Mouse (Mus musculus): Measurements from ENCODE around the gene Foxred2. TPM values are rescaled to one million over a fixed set of nuclear protein-coding genes. Genes with fewer than 3 reads are reported as not detected.
A peak's percentile ranks its signal among the peaks of the same experiment; 100 is the strongest.

Gene Foxred2
- polyA plus RNA-seq (2014; fragmentation: Nextera tagmentation; extraction: Ambion mirVana), result 4.1 and 5.7 TPM in 2 replicates

DNA sequence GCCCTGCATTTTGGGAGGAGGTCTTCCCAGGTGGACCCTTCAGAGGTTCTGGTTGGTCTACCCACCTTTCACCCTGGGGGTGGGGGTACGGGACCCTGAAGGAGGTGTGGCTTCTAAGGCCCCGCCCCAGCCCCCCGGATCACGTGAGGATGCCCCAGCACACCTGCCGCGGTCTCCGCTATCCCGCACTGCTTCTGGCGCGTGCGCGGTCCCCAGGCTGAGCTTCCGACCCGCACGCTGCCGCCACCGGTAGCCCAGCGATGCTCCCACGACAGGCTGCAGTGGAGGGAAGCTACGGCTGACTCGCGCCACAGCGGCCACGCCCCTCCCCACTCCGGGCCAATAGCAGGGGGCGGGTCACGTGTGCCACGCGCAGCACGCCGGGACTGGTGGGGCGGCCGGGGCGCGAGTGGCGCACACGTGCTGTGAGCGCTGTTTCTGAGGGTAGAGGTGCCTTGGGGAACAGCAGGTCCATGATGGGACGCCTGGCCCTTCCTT lies at the start of gene Foxred2:
Gene Foxred2, minus strand, starts transcription at position 319 of the 498 bp plus-strand sequence.
- H3K36me3 ChIP-seq (ENCODE audit: control insufficient read depth, insufficient read depth, low read length), result peaks cover 26% of the 10 kb centered on the region
- ATAC-seq (ENCODE audit: insufficient read depth, low FRiP score, low TSS enrichment), result peak; percentile 87
- under 1% methylated on average over 38 of the region's 39 CpGs for WGBS

DNA sequence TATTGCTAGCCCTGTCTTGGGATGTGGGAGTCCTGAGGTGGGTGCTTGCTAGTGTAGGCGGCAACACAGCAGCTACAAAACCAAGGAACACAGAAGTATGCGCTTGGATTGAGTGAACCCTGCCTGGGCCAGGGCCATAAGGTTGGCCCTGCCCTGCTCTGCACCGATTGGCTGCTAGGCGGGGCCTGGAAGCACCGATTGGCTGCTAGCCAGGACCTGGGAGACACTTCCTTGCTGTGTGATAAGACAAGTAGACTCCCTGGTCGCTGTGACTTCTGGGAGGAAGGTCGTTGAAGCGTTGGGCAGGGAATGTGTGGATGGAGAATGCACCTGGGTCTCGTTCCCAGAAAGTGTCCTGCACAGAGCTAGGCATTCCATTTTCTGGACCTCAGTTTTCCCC lies 47.4 kb upstream of the Foxred2 start:
- Histone ChIP-seq H3K9ac (ENCODE audit: low read length) (no peak overlapping the region), H3K9me3 (ENCODE audit: control insufficient read depth, low read length) (no peaks in the 10 kb centered on the region), H3K4me1 (ENCODE audit: control insufficient read depth, insufficient read depth, low read length) (no peaks in the 10 kb centered on the region), H3K4me3 (ENCODE audit: low read depth, low read length) (no peak overlapping the region), H3K27ac (ENCODE audit: low read depth, low read length) (no peak overlapping the region), H3K27me3 (ENCODE audit: control insufficient read depth, insufficient read depth, low read length) (no peaks in the 10 kb centered on the region), H3K36me3 (ENCODE audit: control insufficient read depth, insufficient read depth, low read length) (no peaks in the 10 kb centered on the region), H3K4me2 (ENCODE audit: low read depth) (no peak overlapping the region)
- 47% methylated on average over 9 of the region's 9 CpGs for WGBS
- DNase-seq (ENCODE audit: low spot score), result no peak
- no peak for ATAC-seq (ENCODE audit: insufficient read depth, low FRiP score, low TSS enrichment)

More for the DNA sequence above, at the start of gene Foxred2:
- H3K9ac ChIP-seq (ENCODE audit: low read length), result peak within 1 kb of the TSS; percentile 53
- peaks cover 9% of the 10 kb centered on the region for H3K4me1 ChIP-seq (ENCODE audit: control insufficient read depth, insufficient read depth, low read length)
- H3K4me3 ChIP-seq (ENCODE audit: low read depth, low read length), result peak within 1 kb of the TSS; percentile 43
- no peak within 1 kb of the TSS for H3K27ac ChIP-seq (ENCODE audit: low read depth, low read length)
- no peaks in the 10 kb centered on the region for H3K9me3 ChIP-seq (ENCODE audit: control insufficient read depth, low read length)
- 0 out of 2 replicates have a peak, but pooled peaks cover 2% of the 10 kb centered on the region for H3K27me3 ChIP-seq (ENCODE audit: control insufficient read depth, insufficient read depth, low read length)
- DNase-seq (ENCODE audit: low spot score), result peak; percentile 91
- peak within 1 kb of the TSS; percentile 60 for H3K4me2 ChIP-seq (ENCODE audit: low read depth)

DNA sequence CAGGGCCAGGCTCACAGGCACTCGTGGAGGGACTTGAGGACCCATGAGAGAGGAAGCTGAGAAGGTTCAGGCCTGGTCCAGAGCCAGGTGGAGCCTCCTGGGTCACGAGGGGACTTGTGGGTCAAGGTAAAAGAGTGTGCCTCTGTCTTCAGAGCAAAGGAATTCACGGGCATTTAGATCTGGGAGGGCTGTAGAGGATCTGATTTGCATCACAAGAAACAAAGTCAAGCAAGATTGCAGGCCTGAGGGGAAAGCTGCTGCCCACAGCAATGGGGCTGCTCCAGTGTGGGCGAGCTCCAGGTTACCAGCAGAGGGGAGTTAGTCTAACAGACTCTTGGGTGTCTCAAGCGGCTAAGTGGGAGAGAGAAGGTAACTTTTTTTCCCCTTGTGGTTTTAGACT lies 44.9 kb upstream of the Foxred2 start:
- Histone ChIP-seq H3K27me3 (ENCODE audit: control insufficient read depth, insufficient read depth, low read length) (no peaks in the 10 kb centered on the region), H3K27ac (ENCODE audit: low read depth, low read length) (no peak overlapping the region)

DNA sequence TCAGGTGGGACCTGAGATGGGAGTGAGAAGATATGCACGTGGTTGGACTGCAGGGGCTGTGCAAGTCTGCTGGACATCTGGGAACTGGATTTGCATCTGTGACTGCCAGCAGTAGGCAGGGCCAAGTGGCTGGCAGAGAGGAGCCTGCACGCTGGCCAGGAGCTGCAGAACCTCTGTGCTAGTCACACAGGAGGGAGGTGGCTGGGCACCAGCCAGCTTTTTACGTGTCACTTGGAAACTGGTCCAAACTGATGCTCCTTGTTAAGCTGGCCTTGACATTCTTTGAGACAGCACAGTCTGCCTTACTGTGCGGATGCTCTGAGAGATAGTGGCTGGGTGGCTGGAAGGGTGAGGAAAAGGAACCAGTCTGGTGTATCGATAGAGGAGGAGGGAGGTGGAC lies 32.0 kb upstream of the Foxred2 start:
- Histone ChIP-seq H3K9ac (ENCODE audit: low read length) (no peak overlapping the region), H3K4me1 (ENCODE audit: control insufficient read depth, insufficient read depth, low read length) (no peaks in the 10 kb centered on the region), H3K4me2 (ENCODE audit: low read depth) (no peak overlapping the region), H3K4me3 (ENCODE audit: low read depth, low read length) (no peak overlapping the region), H3K27me3 (ENCODE audit: control insufficient read depth, insufficient read depth, low read length) (no peaks in the 10 kb centered on the region), H3K9me3 (ENCODE audit: control insufficient read depth, low read length) (no peaks in the 10 kb centered on the region), H3K36me3 (ENCODE audit: control insufficient read depth, insufficient read depth, low read length) (no peaks in the 10 kb centered on the region), H3K27ac (ENCODE audit: low read depth, low read length) (no peak overlapping the region)
- WGBS, result 76% methylated on average over 5 of the region's 5 CpGs
- no peak for ATAC-seq (ENCODE audit: insufficient read depth, low FRiP score, low TSS enrichment)
- no peak for DNase-seq (ENCODE audit: low spot score)

More for the DNA sequence above, 44.9 kb upstream of the Foxred2 start:
- WGBS, result 22% methylated on average over 5 of the region's 5 CpGs
- Histone ChIP-seq H3K9me3 (ENCODE audit: control insufficient read depth, low read length) (no peaks in the 10 kb centered on the region), H3K9ac (ENCODE audit: low read length) (no peak overlapping the region), H3K4me2 (ENCODE audit: low read depth) (no peak overlapping the region), H3K4me3 (ENCODE audit: low read depth, low read length) (no peak overlapping the region), H3K4me1 (ENCODE audit: control insufficient read depth, insufficient read depth, low read length) (0 out of 2 replicates have a peak, but pooled peaks cover 4% of the 10 kb centered on the region), H3K36me3 (ENCODE audit: control insufficient read depth, insufficient read depth, low read length) (no peaks in the 10 kb centered on the region)
- DNase-seq (ENCODE audit: low spot score) (no peak), ATAC-seq (ENCODE audit: insufficient read depth, low FRiP score, low TSS enrichment) (no peak)

- no peaks in the 10 kb centered on the region for H3K9me3 ChIP-seq (ENCODE audit: control insufficient read depth, low read length)
- no peak overlapping the region for H3K9ac ChIP-seq (ENCODE audit: low read length)
- H3K4me2 ChIP-seq (ENCODE audit: low read depth), result no peak overlapping the region
- H3K36me3 ChIP-seq (ENCODE audit: control insufficient read depth, insufficient read depth, low read length), result no peaks in the 10 kb centered on the region
- 32% methylated on average over 3 of the region's 3 CpGs for WGBS
- H3K27ac ChIP-seq (ENCODE audit: low read depth, low read length), result no peak overlapping the region
- no peaks in the 10 kb centered on the region for H3K27me3 ChIP-seq (ENCODE audit: control insufficient read depth, insufficient read depth, low read length)
- no peak overlapping the region for H3K4me3 ChIP-seq (ENCODE audit: low read depth, low read length)
- ATAC-seq (ENCODE audit: insufficient read depth, low FRiP score, low TSS enrichment) (no peak), DNase-seq (ENCODE audit: low spot score) (no peak)
- no peaks in the 10 kb centered on the region for H3K4me1 ChIP-seq (ENCODE audit: control insufficient read depth, insufficient read depth, low read length)
Observed at GRCm38 (mm10) chr15:77983391-77983790, 26.9 kb upstream of the Foxred2 start.

- no peaks in the 10 kb centered on the region for H3K27me3 ChIP-seq (ENCODE audit: control insufficient read depth, insufficient read depth, low read length)
- H3K27ac ChIP-seq (ENCODE audit: low read depth, low read length), result no peak overlapping the region
- no peaks in the 10 kb centered on the region for H3K9me3 ChIP-seq (ENCODE audit: control insufficient read depth, low read length)
- H3K36me3 ChIP-seq (ENCODE audit: control insufficient read depth, insufficient read depth, low read length), result no peaks in the 10 kb centered on the region
- 26% methylated on average over 18 of the region's 18 CpGs for WGBS
- DNase-seq (ENCODE audit: low spot score) (peak; percentile 80), ATAC-seq (ENCODE audit: insufficient read depth, low FRiP score, low TSS enrichment) (no peak)
- no peaks in the 10 kb centered on the region for H3K4me1 ChIP-seq (ENCODE audit: control insufficient read depth, insufficient read depth, low read length)
- no peak overlapping the region for H3K4me3 ChIP-seq (ENCODE audit: low read depth, low read length)
- no peak overlapping the region for H3K9ac ChIP-seq (ENCODE audit: low read length)
- no peak overlapping the region for H3K4me2 ChIP-seq (ENCODE audit: low read depth)
Observed at GRCm38 (mm10) chr15:77982195-77982939, 25.8 kb upstream of the Foxred2 start.

DNA sequence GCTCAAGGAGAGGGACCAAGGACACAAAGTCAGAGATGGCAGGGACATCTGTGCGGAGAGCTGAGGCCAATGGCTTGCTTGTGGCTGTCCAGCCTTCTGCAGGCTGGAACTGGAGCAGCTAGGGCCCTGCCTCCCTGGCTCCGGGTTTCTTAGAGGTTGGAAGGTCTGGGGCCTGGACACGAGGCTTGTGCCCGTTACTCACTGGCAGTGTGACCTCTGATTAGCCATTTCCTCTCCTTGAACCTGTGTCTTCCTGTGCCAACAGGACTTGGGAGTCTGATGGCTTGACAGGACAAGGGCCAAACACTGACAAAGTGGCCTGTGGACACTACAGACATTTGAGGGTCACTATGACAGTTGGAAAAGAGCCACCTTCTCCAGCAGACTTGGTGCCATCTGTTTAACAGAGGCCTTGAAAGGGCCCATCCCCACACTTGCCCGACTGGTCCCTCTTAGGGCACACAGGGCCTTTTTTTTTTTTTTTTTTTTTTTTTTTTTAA lies 24.7 kb upstream of the Foxred2 start:
- Histone ChIP-seq H3K4me1 (ENCODE audit: control insufficient read depth, insufficient read depth, low read length) (no peaks in the 10 kb centered on the region), H3K9ac (ENCODE audit: low read length) (no peak overlapping the region), H3K36me3 (ENCODE audit: control insufficient read depth, insufficient read depth, low read length) (no peaks in the 10 kb centered on the region), H3K4me3 (ENCODE audit: low read depth, low read length) (no peak overlapping the region), H3K4me2 (ENCODE audit: low read depth) (no peak overlapping the region), H3K27me3 (ENCODE audit: control insufficient read depth, insufficient read depth, low read length) (no peaks in the 10 kb centered on the region), H3K9me3 (ENCODE audit: control insufficient read depth, low read length) (no peaks in the 10 kb centered on the region), H3K27ac (ENCODE audit: low read depth, low read length) (no peak overlapping the region)
- DNase-seq (ENCODE audit: low spot score), result no peak
- WGBS, result 84% methylated on average over 5 of the region's 5 CpGs
- ATAC-seq (ENCODE audit: insufficient read depth, low FRiP score, low TSS enrichment), result no peak

DNA sequence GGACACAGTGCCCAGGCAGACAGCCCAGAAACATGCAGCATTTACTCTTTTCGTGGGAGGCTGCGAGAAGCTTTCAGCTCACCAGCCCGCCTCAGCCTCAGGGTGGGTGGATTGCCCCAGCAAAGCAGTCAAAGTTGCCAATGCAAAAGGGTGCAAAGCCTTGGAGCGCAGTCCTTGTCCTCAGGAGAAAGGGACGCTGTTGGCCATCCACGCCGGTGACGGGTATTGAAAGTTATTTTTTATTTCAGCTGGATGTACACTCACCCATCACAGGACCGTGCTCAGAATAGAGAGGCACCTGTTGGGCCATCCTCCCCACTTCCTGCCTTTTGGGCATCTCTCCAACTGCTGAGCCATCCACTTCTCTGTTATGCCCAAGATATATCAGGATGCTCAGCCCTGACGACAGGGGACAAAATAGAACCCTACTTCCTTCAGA lies 22.9 kb upstream of the Foxred2 start:
- no peak for DNase-seq (ENCODE audit: low spot score)
- Histone ChIP-seq H3K36me3 (ENCODE audit: control insufficient read depth, insufficient read depth, low read length) (no peaks in the 10 kb centered on the region), H3K4me1 (ENCODE audit: control insufficient read depth, insufficient read depth, low read length) (no peaks in the 10 kb centered on the region), H3K27ac (ENCODE audit: low read depth, low read length) (no peak overlapping the region), H3K9ac (ENCODE audit: low read length) (no peak overlapping the region), H3K9me3 (ENCODE audit: control insufficient read depth, low read length) (no peaks in the 10 kb centered on the region), H3K4me2 (ENCODE audit: low read depth) (no peak overlapping the region), H3K27me3 (ENCODE audit: control insufficient read depth, insufficient read depth, low read length) (no peaks in the 10 kb centered on the region), H3K4me3 (ENCODE audit: low read depth, low read length) (no peak overlapping the region)
- 85% methylated on average over 10 of the region's 10 CpGs for WGBS
- no peak for ATAC-seq (ENCODE audit: insufficient read depth, low FRiP score, low TSS enrichment)

GRCm38 (mm10) chr15:77977663-77978062 lies 21.1 kb upstream of the Foxred2 start:
- no peak for ATAC-seq (ENCODE audit: insufficient read depth, low FRiP score, low TSS enrichment)
- Histone ChIP-seq H3K9me3 (ENCODE audit: control insufficient read depth, low read length) (no peaks in the 10 kb centered on the region), H3K27ac (ENCODE audit: low read depth, low read length) (no peak overlapping the region), H3K36me3 (ENCODE audit: control insufficient read depth, insufficient read depth, low read length) (no peaks in the 10 kb centered on the region), H3K27me3 (ENCODE audit: control insufficient read depth, insufficient read depth, low read length) (no peaks in the 10 kb centered on the region), H3K4me1 (ENCODE audit: control insufficient read depth, insufficient read depth, low read length) (no peaks in the 10 kb centered on the region), H3K4me3 (ENCODE audit: low read depth, low read length) (no peak overlapping the region), H3K9ac (ENCODE audit: low read length) (no peak overlapping the region), H3K4me2 (ENCODE audit: low read depth) (no peak overlapping the region)
- no peak for DNase-seq (ENCODE audit: low spot score)
- WGBS, result 76% methylated on average over 3 of the region's 3 CpGs

Data from neural tube, embryonic 11.5 days (tissue).